Mouse (Mus musculus) stomach, embryonic 16.5 days (tissue): ENCODE results near the gene P2ry13. TPM values are rescaled to one million over a fixed set of nuclear protein-coding genes. Genes with fewer than 3 reads are reported as not detected.

Source experiments
- ATAC-seq: fragments of 200-750 bp; cut with Nextera tagmentation; 2 replicates; pipeline ENCODE4 v1.8.0; 2017; ENCODE audit warnings: moderate number of reproducible peaks, moderate TSS enrichment; ENCODE audit not compliant: insufficient read depth, low FRiP score
- H3K27ac ChIP-seq: fragments of 300-500 bp; sonication (generic); 2 replicates; pipeline ENCODE4 v1.5.1; 2014; ENCODE audit warnings: low read length
- H3K27me3 ChIP-seq: fragments of 300-500 bp; sonication (generic); 2 replicates; pipeline ENCODE4 v1.6.1; 2014; ENCODE audit warnings: low read length, control low read depth, mixed read lengths; ENCODE audit not compliant: control insufficient read depth, insufficient read depth
- H3K36me3 ChIP-seq: fragments of 300-500 bp; sonication (generic); 2 replicates; pipeline ENCODE4 v1.6.1; 2014; ENCODE audit warnings: low read length; ENCODE audit not compliant: control insufficient read depth, insufficient read depth
- H3K4me1 ChIP-seq: fragments of 300-500 bp; sonication (generic); 2 replicates; pipeline ENCODE4 v1.6.1; 2014; ENCODE audit warnings: low read length, control low read depth, mixed read lengths; ENCODE audit not compliant: control insufficient read depth, insufficient read depth
- H3K4me2 ChIP-seq: fragments of 300-500 bp; sonication (generic); 2 replicates; pipeline ENCODE4 v1.6.1; 2014; ENCODE audit warnings: low read depth, low read length, mixed read lengths
- H3K4me3 ChIP-seq: fragments of 300-500 bp; sonication (generic); replicated peaks from 2 replicates; pipeline ENCODE4 v1.5.1; 2014; ENCODE audit warnings: mild to moderate bottlenecking, low read length
- H3K9ac ChIP-seq: fragments of 300-500 bp; sonication (generic); 2 replicates; pipeline ENCODE4 v1.6.1; 2014; ENCODE audit warnings: low read length
- H3K9me3 ChIP-seq: fragments of 300-500 bp; sonication (generic); replicated peaks from 2 replicates; pipeline ENCODE4 v1.6.1; 2016; ENCODE audit warnings: low read length, control low read depth; ENCODE audit not compliant: control insufficient read depth
- WGBS: fragments of 180-500 bp; shearing (Covaris S2); extraction: QIAGEN DNeasy Blood & Tissue Kit; methylation state at CpG from one replicate; pipeline ENCODE4 v1.1.7; 2014; 5-methylcytosine and 5-hydroxymethylcytosine counted together
- polyA plus RNA-seq: library from polyadenylated mRNA; unstranded; fragments of >200 nt; fragmentation: Nextera tagmentation; extraction: Ambion mirVana; gene quantifications from 2 replicates; pipeline ENCODE4 v1.2.1, GENCODE M21; 2015

P2ry13 gene
- polyA plus RNA-seq, 1 experiment from 2014 or later: 1.9 TPM

DNA sequence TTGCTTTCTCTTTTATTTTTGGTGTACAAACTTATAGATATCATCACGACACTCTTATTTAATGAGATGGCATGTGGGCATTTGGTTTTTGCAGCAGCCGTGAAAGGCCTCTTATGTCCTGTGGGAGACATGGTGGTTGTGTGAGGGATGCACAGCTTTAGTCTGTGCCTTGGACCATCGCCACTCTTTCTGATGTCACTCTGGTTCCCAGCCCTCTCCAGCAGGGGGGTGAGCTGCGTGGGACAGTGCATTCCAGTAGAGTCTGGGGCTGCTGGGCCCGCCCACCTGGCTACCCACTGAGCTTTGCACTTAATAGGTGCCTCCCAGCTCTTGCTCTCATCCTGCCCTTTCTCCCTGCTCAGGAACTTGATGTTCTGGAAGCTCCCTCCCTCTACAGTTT is 29.5 kb downstream of the P2ry13 start:
- Histone ChIP-seq H3K4me2 (no peak overlapping the region), H3K4me1 (no peaks in the 10 kb centered on the region)
- WGBS: 72% methylated on average over 5 of the region's 5 CpGs

GRCm38 (mm10) chr3:59176871-59177270 is 33.8 kb downstream of the P2ry13 start:
- Histone ChIP-seq H3K9me3 (no peaks in the 10 kb centered on the region), H3K4me2 (no peak overlapping the region), H3K4me1 (no peaks in the 10 kb centered on the region), H3K4me3 (no peak overlapping the region), H3K36me3 (no peaks in the 10 kb centered on the region), H3K27me3 (no peaks in the 10 kb centered on the region), H3K27ac (no peak overlapping the region), H3K9ac (no peak overlapping the region)
- ATAC-seq: no peak
- WGBS: 61% methylated on average over 5 of the region's 5 CpGs

More for the DNA sequence above, 29.5 kb downstream of the P2ry13 start:
- Histone ChIP-seq H3K9ac (no peak overlapping the region), H3K4me3 (no peak overlapping the region), H3K27ac (no peak overlapping the region), H3K36me3 (no peaks in the 10 kb centered on the region), H3K9me3 (no peaks in the 10 kb centered on the region), H3K27me3 (no peaks in the 10 kb centered on the region)
- no peak for ATAC-seq

GRCm38 (mm10) chr3:59175234-59175633 is 35.4 kb downstream of the P2ry13 start:
- Histone ChIP-seq H3K4me1 (peaks cover under 1% of the 10 kb centered on the region; the same call in 1 of the 2 replicates), H3K27me3 (no peaks in the 10 kb centered on the region), H3K27ac (no peak overlapping the region), H3K4me2 (no peak overlapping the region), H3K4me3 (no peak overlapping the region), H3K36me3 (no peaks in the 10 kb centered on the region), H3K9ac (no peak overlapping the region), H3K9me3 (no peaks in the 10 kb centered on the region)
- 17% methylated on average over 5 of the region's 5 CpGs for WGBS
- ATAC-seq: no peak

DNA sequence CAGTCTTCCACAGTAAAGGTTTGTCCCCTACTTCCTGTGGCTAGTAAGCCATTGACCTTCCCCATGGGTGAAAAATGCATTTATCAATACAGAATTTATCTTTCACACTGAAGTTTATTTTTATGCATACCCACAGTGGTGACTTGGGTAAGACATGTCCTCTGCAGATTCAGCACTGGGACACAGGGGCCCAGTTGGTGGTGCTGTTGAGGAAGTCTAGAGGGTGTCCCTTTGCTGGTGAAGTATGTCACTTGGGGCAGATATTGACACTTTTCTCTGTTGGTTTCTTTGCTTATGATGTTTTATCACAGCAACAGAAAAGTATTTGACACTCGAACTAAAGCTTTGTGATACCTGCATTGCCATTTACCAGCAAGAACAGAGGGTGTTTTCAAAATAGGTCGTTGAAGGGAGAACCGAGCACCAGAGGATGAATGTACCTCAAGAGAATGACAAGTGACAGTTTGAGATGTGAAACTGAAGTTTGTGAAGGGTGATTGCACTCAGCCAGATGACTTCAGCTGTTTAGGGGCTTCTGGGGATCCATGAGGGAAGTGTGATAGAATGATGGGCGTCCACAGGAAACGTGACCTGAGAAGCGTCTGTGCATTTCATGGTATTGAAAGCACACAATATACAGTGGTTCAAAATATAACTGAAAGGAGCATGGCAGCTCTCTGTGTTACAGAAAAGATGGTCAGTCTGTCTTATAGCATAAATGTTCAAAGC is 36.1 kb downstream of the P2ry13 start:
- Histone ChIP-seq H3K9me3 (no peaks in the 10 kb centered on the region), H3K27me3 (no peaks in the 10 kb centered on the region), H3K4me3 (no peak overlapping the region), H3K27ac (no peak overlapping the region), H3K4me2 (no peak overlapping the region), H3K36me3 (no peaks in the 10 kb centered on the region), H3K9ac (no peak overlapping the region), H3K4me1 (peaks cover 7% of the 10 kb centered on the region; the same call in 1 of the 2 replicates)
- no peak for ATAC-seq
- WGBS: 69% methylated on average over 6 of the region's 6 CpGs

DNA sequence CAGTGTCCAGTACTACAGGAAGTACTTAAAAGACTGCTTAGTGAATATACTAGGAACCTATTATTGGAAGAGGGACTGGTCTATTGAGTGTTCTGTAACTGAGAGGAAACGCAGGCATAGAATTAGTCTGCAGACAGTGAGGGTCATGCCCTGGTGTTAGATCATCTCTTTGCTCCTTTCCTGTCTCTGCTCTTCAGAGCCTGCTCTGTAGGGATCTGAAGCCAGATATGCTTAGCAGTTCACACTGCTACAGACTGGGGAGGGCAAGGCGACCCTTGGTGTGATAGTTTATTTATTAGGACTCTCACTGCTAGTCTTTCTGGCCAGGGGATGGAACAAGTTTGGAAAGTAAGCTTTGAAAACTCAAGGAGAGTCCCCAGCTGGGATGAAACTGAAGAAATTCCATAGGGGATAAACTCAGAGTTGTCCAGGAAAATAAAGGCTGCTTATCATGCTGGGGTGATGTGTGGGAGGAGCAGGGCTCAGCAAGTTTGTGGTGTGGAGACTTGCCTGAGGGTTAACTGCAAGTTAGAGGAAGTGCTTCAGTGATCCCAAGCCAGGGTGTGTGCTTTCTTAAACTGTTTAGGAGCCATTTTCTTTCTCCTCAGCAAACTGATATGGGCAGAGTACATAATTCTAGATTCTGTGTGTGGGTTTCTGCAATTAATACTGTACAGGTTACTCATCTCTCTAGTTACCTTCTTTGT is 40.6 kb downstream of the P2ry13 start:
- peak; percentile 60; the same call in 1 of the 2 replicates for ATAC-seq
- Histone ChIP-seq H3K9me3 (no peaks in the 10 kb centered on the region), H3K27me3 (no peaks in the 10 kb centered on the region), H3K4me3 (no peak overlapping the region), H3K27ac (0 out of 2 replicates have a peak overlapping the region, but pooled peaks have one; percentile 13), H3K9ac (no peak overlapping the region), H3K4me1 (peaks cover 8% of the 10 kb centered on the region; the same call in 1 of the 2 replicates), H3K4me2 (no peak overlapping the region), H3K36me3 (no peaks in the 10 kb centered on the region)
- WGBS: 38% methylated on average over 2 of the region's 2 CpGs

DNA sequence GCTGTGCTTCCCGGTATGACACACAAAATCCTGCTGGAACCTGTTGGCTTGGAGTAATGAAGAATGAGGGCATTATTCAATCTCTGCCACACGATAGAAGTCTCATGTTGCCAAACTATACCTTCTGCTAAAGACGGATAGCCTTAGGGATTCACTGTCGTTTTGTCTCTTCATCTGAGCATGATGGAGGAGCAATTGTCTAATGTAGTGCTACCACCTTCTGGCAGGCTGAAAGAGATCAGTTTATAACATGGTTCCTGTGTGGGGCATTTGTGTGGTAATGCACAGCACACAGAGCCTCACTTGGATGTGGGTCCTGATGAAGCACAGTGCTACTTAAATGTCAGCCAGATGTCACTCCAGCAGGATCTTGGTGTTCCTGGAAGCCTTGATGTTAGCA is 41.5 kb downstream of the P2ry13 start:
- ATAC-seq: no peak
- Histone ChIP-seq H3K27ac (no peak overlapping the region), H3K9me3 (no peaks in the 10 kb centered on the region), H3K9ac (no peak overlapping the region), H3K4me3 (no peak overlapping the region), H3K4me1 (peaks cover 8% of the 10 kb centered on the region; the same call in 1 of the 2 replicates), H3K27me3 (no peaks in the 10 kb centered on the region), H3K4me2 (no peak overlapping the region), H3K36me3 (no peaks in the 10 kb centered on the region)
- 69% methylated on average over 4 of the region's 4 CpGs for WGBS

DNA sequence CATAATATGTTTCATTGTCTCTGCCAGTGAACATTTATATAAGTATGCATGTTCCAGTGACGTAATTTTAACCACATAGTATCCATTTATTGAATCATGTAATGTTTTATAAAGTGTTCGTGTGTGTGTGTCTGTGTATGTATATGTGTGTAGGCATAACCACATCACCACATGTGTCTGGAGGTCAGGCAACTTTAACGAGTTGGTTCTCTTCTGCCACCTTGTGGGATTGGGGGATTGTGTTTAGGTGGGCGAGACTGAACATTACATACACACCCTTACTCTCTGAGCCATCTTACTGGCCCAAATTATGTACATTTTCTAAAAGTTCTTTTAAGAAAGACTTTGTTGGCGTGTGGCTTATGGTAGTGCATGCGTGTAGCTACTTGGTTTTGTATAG is 42.2 kb downstream of the P2ry13 start:
- H3K27ac ChIP-seq: no peak overlapping the region
- no peaks in the 10 kb centered on the region for H3K9me3 ChIP-seq
- no peak for ATAC-seq
- H3K9ac ChIP-seq: no peak overlapping the region
- no peak overlapping the region for H3K4me2 ChIP-seq
- no peaks in the 10 kb centered on the region for H3K27me3 ChIP-seq
- H3K36me3 ChIP-seq: no peaks in the 10 kb centered on the region
- H3K4me1 ChIP-seq: peaks cover 8% of the 10 kb centered on the region; the same call in 1 of the 2 replicates
- H3K4me3 ChIP-seq: no peak overlapping the region
- WGBS: 90% methylated on average over 6 of the region's 6 CpGs

- H3K4me3 ChIP-seq: no peak overlapping the region
- no peak overlapping the region for H3K9ac ChIP-seq
- H3K9me3 ChIP-seq: no peaks in the 10 kb centered on the region
- peak; percentile 53; the same call in 1 of the 2 replicates for ATAC-seq
- H3K4me2 ChIP-seq: no peak overlapping the region
- peaks cover 8% of the 10 kb centered on the region; the same call in 1 of the 2 replicates for H3K4me1 ChIP-seq
- no peaks in the 10 kb centered on the region for H3K36me3 ChIP-seq
- peak overlapping the region; percentile 38; the same call in 1 of the 2 replicates for H3K27ac ChIP-seq
- no peaks in the 10 kb centered on the region for H3K27me3 ChIP-seq
- WGBS: 61% methylated on average over 2 of the region's 2 CpGs
These were observed 43.1 kb downstream of the P2ry13 start for GRCm38 (mm10) chr3:59167417-59168054.

DNA sequence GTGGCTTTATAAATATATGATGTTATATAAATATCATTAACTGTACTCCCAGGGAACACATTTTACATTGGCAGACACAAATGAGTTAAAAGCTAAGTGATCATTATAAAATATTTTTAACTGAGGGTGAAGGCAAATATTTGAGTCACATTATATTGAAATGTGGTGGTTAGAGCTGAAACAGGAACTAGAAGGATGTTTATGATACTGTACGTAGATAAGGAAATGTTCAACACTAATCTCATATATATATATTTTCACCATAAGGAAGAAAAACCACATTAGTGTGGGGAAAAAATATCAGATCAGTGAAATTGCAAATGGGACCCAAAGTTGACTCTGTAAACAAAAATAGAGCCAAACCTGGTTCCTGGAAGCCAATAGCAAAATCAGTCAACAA is 50.2 kb downstream of the P2ry13 start:
- no peak overlapping the region for H3K4me2 ChIP-seq
- no peak overlapping the region for H3K9ac ChIP-seq
- H3K27me3 ChIP-seq: no peaks in the 10 kb centered on the region
- no peaks in the 10 kb centered on the region for H3K36me3 ChIP-seq
- H3K9me3 ChIP-seq: no peaks in the 10 kb centered on the region
- H3K4me3 ChIP-seq: no peak overlapping the region
- H3K27ac ChIP-seq: no peak overlapping the region
- no peak for ATAC-seq
- H3K4me1 ChIP-seq: no peaks in the 10 kb centered on the region
- WGBS: 63% methylated on average over 1 of the region's 1 CpGs
